Mouse (Mus musculus) lung, postnatal 0 days (tissue): Measurements from ENCODE around the gene Syt8. TPM values are rescaled to one million over a fixed set of nuclear protein-coding genes. Genes with fewer than 3 reads are reported as not detected.

Source experiments
- ATAC-seq: fragments of 200-750 bp; cut with Nextera tagmentation; 2 replicates; pipeline ENCODE4 v1.8.0; 2017; ENCODE audit warnings: moderate library complexity
- DNase-seq: peaks from one replicate; pipeline ENCODE4 v3.0.0-alpha.2; 2016; ENCODE audit warnings: low spot score
- H3K27ac ChIP-seq: fragments of 300-500 bp; sonication (generic); 2 replicates; pipeline ENCODE4 v1.5.1; 2014; ENCODE audit warnings: antibody characterized with exemption, mild to moderate bottlenecking, low read length, mixed read lengths
- H3K27me3 ChIP-seq: fragments of 300-500 bp; sonication (generic); replicated peaks from 2 replicates; pipeline ENCODE4 v1.6.1; 2014; ENCODE audit warnings: low read length, mixed read lengths; ENCODE audit not compliant: insufficient read depth
- H3K36me3 ChIP-seq: fragments of 300-500 bp; sonication (generic); 2 replicates; pipeline ENCODE4 v1.6.1; 2014; ENCODE audit warnings: low read length, mixed read lengths; ENCODE audit not compliant: insufficient read depth
- H3K4me1 ChIP-seq: fragments of 300-500 bp; sonication (generic); 2 replicates; pipeline ENCODE4 v1.6.1; 2014; ENCODE audit warnings: antibody characterized with exemption, low read depth, low read length, mixed read lengths; ENCODE audit not compliant: insufficient read depth
- H3K4me2 ChIP-seq: fragments of 300-500 bp; sonication (generic); replicated peaks from 2 replicates; pipeline ENCODE4 v1.6.1; 2014; ENCODE audit warnings: low read depth, mild to moderate bottlenecking, low read length, moderate library complexity, mixed read lengths
- H3K4me3 ChIP-seq: fragments of 300-500 bp; sonication (generic); 2 replicates; pipeline ENCODE4 v1.5.1; 2014; ENCODE audit warnings: low read depth, low read length
- H3K9ac ChIP-seq: fragments of 300-500 bp; sonication (generic); replicated peaks from 2 replicates; pipeline ENCODE4 v1.6.1; 2014; ENCODE audit warnings: low read depth, mild to moderate bottlenecking
- H3K9me3 ChIP-seq: fragments of 300-500 bp; sonication (generic); 2 replicates; pipeline ENCODE4 v1.6.1; 2016; ENCODE audit warnings: low read length, mixed read lengths
- CTCF ChIP-seq: IDR thresholded peaks from 2 replicates; pipeline ENCODE4 v1.5.1; 2016; ENCODE audit warnings: antibody characterized with exemption, mild to moderate bottlenecking
- EP300 ChIP-seq: IDR thresholded peaks from 2 replicates; pipeline ENCODE4 v1.6.1; 2016; ENCODE audit warnings: antibody characterized with exemption, mild to moderate bottlenecking, control low read depth
- WGBS: fragments of 180-500 bp; shearing (Covaris S2); extraction: QIAGEN DNeasy Blood & Tissue Kit; methylation state at CpG from one replicate; pipeline ENCODE4 v1.1.7; 2014; 5-methylcytosine and 5-hydroxymethylcytosine counted together
- polyA plus RNA-seq: library from polyadenylated mRNA; unstranded; fragments of >200 nt; fragmentation: Nextera tagmentation; extraction: Ambion mirVana; gene quantifications from 2 replicates; pipeline ENCODE4 v1.2.1, GENCODE M21; 2015

The Syt8 gene
- polyA plus RNA-seq, 1 experiment from 2014 or later, result 0.47 TPM

- peak; percentile 49 for DNase-seq
- no peaks in the 10 kb centered on the region for H3K9me3 ChIP-seq
These were observed 14.5 kb downstream of the Syt8 start for GRCm38 (mm10) chr7:142449038-142449617.

GRCm38 (mm10) chr7:142454706-142455105 lies 20.1 kb downstream of the Syt8 start:
- Histone ChIP-seq H3K9me3 (no peaks in the 10 kb centered on the region), H3K27me3 (no peaks in the 10 kb centered on the region), H3K9ac (no peak overlapping the region), H3K36me3 (no peaks in the 10 kb centered on the region), H3K4me2 (no peak overlapping the region), H3K4me1 (peaks cover 10% of the 10 kb centered on the region), H3K4me3 (no peak overlapping the region), H3K27ac (peak overlapping the region; percentile 60; the same call in 1 of the 2 replicates)
- DNase-seq (no peak), ATAC-seq (no peak)
- TF ChIP-seq EP300, result no peak
- no peak for TF ChIP-seq CTCF
- WGBS, result 33% methylated on average over 1 of the region's 1 CpGs

More at GRCm38 (mm10) chr7:142449038-142449617, 14.5 kb downstream of the Syt8 start:
- Histone ChIP-seq H3K4me1 (no peaks in the 10 kb centered on the region), H3K36me3 (no peaks in the 10 kb centered on the region), H3K27me3 (no peaks in the 10 kb centered on the region), H3K4me2 (no peak overlapping the region), H3K4me3 (no peak overlapping the region), H3K9ac (no peak overlapping the region), H3K27ac (no peak overlapping the region)
- no peak for ATAC-seq
- 75% methylated on average over 6 of the region's 6 CpGs for WGBS
- TF ChIP-seq CTCF, result no peak

GRCm38 (mm10) chr7:142455251-142455650 lies 20.6 kb downstream of the Syt8 start:
- no peak for DNase-seq
- no peak overlapping the region for H3K4me2 ChIP-seq
- WGBS, result 45% methylated on average over 2 of the region's 2 CpGs
- TF ChIP-seq CTCF (no peak), EP300 (no peak)
- no peaks in the 10 kb centered on the region for H3K9me3 ChIP-seq
- H3K4me1 ChIP-seq, result peaks cover 10% of the 10 kb centered on the region
- no peaks in the 10 kb centered on the region for H3K27me3 ChIP-seq
- H3K27ac ChIP-seq, result peak overlapping the region; percentile 60; the same call in 1 of the 2 replicates
- H3K4me3 ChIP-seq, result no peak overlapping the region
- no peak for ATAC-seq
- no peaks in the 10 kb centered on the region for H3K36me3 ChIP-seq
- no peak overlapping the region for H3K9ac ChIP-seq

GRCm38 (mm10) chr7:142456806-142457205 lies 22.2 kb downstream of the Syt8 start:
- Histone ChIP-seq H3K9me3 (no peaks in the 10 kb centered on the region), H3K27me3 (no peaks in the 10 kb centered on the region), H3K27ac (peak overlapping the region; percentile 85; the same call in 1 of the 2 replicates), H3K36me3 (no peaks in the 10 kb centered on the region), H3K4me1 (peaks cover 10% of the 10 kb centered on the region), H3K4me2 (no peak overlapping the region), H3K9ac (no peak overlapping the region), H3K4me3 (no peak overlapping the region)
- TF ChIP-seq CTCF, result no peak
- TF ChIP-seq EP300, result no peak
- DNase-seq (no peak), ATAC-seq (no peak)
- WGBS, result 60% methylated on average over 3 of the region's 3 CpGs

GRCm38 (mm10) chr7:142457227-142457811 lies 22.7 kb downstream of the Syt8 start:
- Histone ChIP-seq H3K9me3 (no peaks in the 10 kb centered on the region), H3K4me3 (no peak overlapping the region), H3K27me3 (no peaks in the 10 kb centered on the region), H3K36me3 (no peaks in the 10 kb centered on the region), H3K9ac (no peak overlapping the region), H3K4me1 (peaks cover 10% of the 10 kb centered on the region), H3K4me2 (no peak overlapping the region), H3K27ac (peak overlapping the region; percentile 85)
- 14% methylated on average over 3 of the region's 3 CpGs for WGBS
- peak; percentile 74 for ATAC-seq
- TF ChIP-seq EP300 (peak; percentile 11; the same call in 1 of the 2 replicates), CTCF (peak; percentile 59)
- peak; percentile 85 for DNase-seq

GRCm38 (mm10) chr7:142458026-142458425 lies 23.4 kb downstream of the Syt8 start:
- Histone ChIP-seq H3K9me3 (no peaks in the 10 kb centered on the region), H3K27ac (peak overlapping the region; percentile 85), H3K4me3 (no peak overlapping the region), H3K4me1 (peaks cover 10% of the 10 kb centered on the region), H3K36me3 (no peaks in the 10 kb centered on the region), H3K4me2 (no peak overlapping the region), H3K27me3 (no peaks in the 10 kb centered on the region), H3K9ac (no peak overlapping the region)
- ATAC-seq (peak; percentile 63), DNase-seq (peak; percentile 91)
- WGBS, result 21% methylated on average over 2 of the region's 2 CpGs
- TF ChIP-seq EP300 (0 out of 2 replicates have a peak, but pooled peaks have one; percentile 2), CTCF (no peak)
